ENCODE assay signal across 20 mouse cellular contexts in the genomic region with DNA sequence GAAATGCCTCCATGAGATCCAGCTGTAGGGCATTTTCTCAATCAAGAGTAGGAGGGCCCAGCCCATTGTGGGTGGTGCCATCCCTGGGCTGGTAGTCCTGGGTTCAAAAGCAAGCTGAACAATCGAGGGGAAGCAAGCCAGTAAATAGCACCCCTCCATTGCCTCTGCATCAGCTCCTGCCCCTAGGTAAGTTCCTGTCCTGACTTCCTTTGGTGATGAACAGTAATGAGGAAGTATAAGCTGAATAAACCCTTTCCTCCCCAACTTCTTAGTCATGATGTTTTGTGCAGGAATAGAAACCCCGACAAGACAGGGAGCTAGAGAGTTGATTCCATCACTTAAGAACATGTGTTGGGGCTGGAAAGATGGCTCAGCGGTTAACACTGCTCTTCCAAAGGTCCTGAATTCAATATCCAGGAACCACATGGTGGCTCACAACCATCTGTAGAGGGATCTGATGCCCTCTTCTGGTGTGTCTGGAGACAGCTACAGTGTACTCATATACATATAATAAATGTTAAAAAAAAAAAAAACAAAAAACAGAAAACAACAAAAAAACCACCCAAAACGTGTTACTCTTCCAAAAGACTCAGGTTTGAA. TPM values are rescaled to one million over a fixed set of nuclear protein-coding genes. Genes with fewer than 3 reads are reported as not detected.
DNase-seq lines count a peak whose midpoint lies in the region; ATAC-seq and TF ChIP-seq lines count a peak whose summit lies in the region.
"Had no signal": no experiment of that assay in that cellular context is flagged by ENCODE, and none has a peak within 500 bp of the region (broad histone marks: within the 10 kb centered on the region; RNA-seq: fewer than 3 reads in every experiment).

No protein-coding gene starts in this region.

- H3K4me1 ChIP-seq in hindbrain, postnatal 0 days (ENCODE audit: insufficient read depth, low read length), result peaks cover 6% of the 10 kb centered on the region; the same call in 1 of the 2 replicates
- peaks cover 14% of the 10 kb centered on the region for H3K4me1 ChIP-seq in hindbrain, embryonic 16.5 days (ENCODE audit: control insufficient read depth, insufficient read depth, low read depth, low read length)
- peaks cover 11% of the 10 kb centered on the region for H3K4me1 ChIP-seq in liver, embryonic 16.5 days (ENCODE audit: control insufficient read depth, low read depth, low read length)
- peaks cover 39% of the 10 kb centered on the region for H3K4me1 ChIP-seq in liver, embryonic 12.5 days

- 71% methylated on average over 4 of the region's 4 CpGs for WGBS in hindbrain, postnatal 0 days
- WGBS in hindbrain, embryonic 16.5 days, result 79% methylated on average over 4 of the region's 4 CpGs
- 28% methylated on average over 4 of the region's 4 CpGs for WGBS in liver, embryonic 16.5 days (ENCODE audit: insufficient replicate concordance)
- 37% methylated on average over 4 of the region's 4 CpGs for WGBS in liver, embryonic 12.5 days (ENCODE audit: insufficient replicate concordance)

- no peaks in the 10 kb centered on the region for H3K9me3 ChIP-seq in hindbrain, postnatal 0 days (ENCODE audit: low read length)
- no peaks in the 10 kb centered on the region for H3K9me3 ChIP-seq in hindbrain, embryonic 16.5 days (ENCODE audit: control insufficient read depth, low read length)
- H3K9me3 ChIP-seq in liver, embryonic 16.5 days (replicated peaks; ENCODE audit: control insufficient read depth, low read length), result no peaks in the 10 kb centered on the region
- H3K9me3 ChIP-seq in liver, embryonic 12.5 days (replicated peaks), result no peaks in the 10 kb centered on the region
- H3K9me3 ChIP-seq: midbrain, embryonic 15.5 days had no signal

- no peak overlapping the region for H3K4me3 ChIP-seq in hindbrain, postnatal 0 days (ENCODE audit: low read length)
- H3K4me3 ChIP-seq in hindbrain, embryonic 16.5 days (ENCODE audit: low read length), result no peak overlapping the region
- no peak overlapping the region for H3K4me3 ChIP-seq in liver, embryonic 16.5 days (ENCODE audit: low read depth, low read length)
- H3K4me3 ChIP-seq in liver, embryonic 12.5 days, result no peak overlapping the region
- H3K4me3 ChIP-seq: midbrain, embryonic 15.5 days had no signal

- H3K27me3 ChIP-seq in hindbrain, postnatal 0 days (ENCODE audit: insufficient read depth, low read length), result no peaks in the 10 kb centered on the region
- peaks cover 6% of the 10 kb centered on the region for H3K27me3 ChIP-seq in hindbrain, embryonic 16.5 days (replicated peaks; ENCODE audit: control insufficient read depth, insufficient read depth, low read length)
- H3K27me3 ChIP-seq in liver, embryonic 16.5 days (ENCODE audit: control insufficient read depth, insufficient read depth, low read depth, low read length), result peaks cover 19% of the 10 kb centered on the region
- peaks cover 67% of the 10 kb centered on the region for H3K27me3 ChIP-seq in liver, embryonic 12.5 days (replicated peaks)

- no peak overlapping the region for H3K27ac ChIP-seq in hindbrain, postnatal 0 days
- no peak overlapping the region for H3K27ac ChIP-seq in hindbrain, embryonic 16.5 days (ENCODE audit: low read depth, low read length)
- H3K27ac ChIP-seq in liver, embryonic 16.5 days (ENCODE audit: low read length), result peak overlapping the region; percentile 53
- H3K27ac ChIP-seq in liver, embryonic 12.5 days, result no peak overlapping the region
- H3K27ac ChIP-seq: midbrain, embryonic 15.5 days had no signal

- no peak for DNase-seq in hindbrain, postnatal 0 days (ENCODE audit: low spot score)
- peak; percentile 28 for DNase-seq in 3T3-L1 (ENCODE audit: low read depth, low spot score)
- DNase-seq in B cell, adult 2 months, result peak; percentile 49 to 51
- DNase-seq in urinary bladder, postnatal 25 days (ENCODE audit: low spot score), result no peak
- DNase-seq in ovary, postnatal 10 days (ENCODE audit: low spot score), result no peak
- DNase-seq: adrenal gland, postnatal 10 days; cerebellum, postnatal 14 days; heart, postnatal 14 days had no signal

- no peak overlapping the region for H3K4me2 ChIP-seq in hindbrain, postnatal 0 days (ENCODE audit: low read depth, low read length)
- no peak overlapping the region for H3K4me2 ChIP-seq in hindbrain, embryonic 16.5 days (ENCODE audit: low read length)
- H3K4me2 ChIP-seq in liver, embryonic 16.5 days (ENCODE audit: low read depth, low read length), result peak overlapping the region; percentile 70; the same call in 1 of the 2 replicates
- no peak overlapping the region for H3K4me2 ChIP-seq in liver, embryonic 12.5 days
- H3K4me2 ChIP-seq: midbrain, embryonic 15.5 days had no signal

- H3K9ac ChIP-seq in hindbrain, postnatal 0 days (replicated peaks; ENCODE audit: low read length), result no peak overlapping the region
- H3K9ac ChIP-seq in hindbrain, embryonic 16.5 days (ENCODE audit: low read depth, low read length), result no peak overlapping the region
- no peak overlapping the region for H3K9ac ChIP-seq in liver, embryonic 16.5 days (ENCODE audit: low read depth, low read length)
- no peak overlapping the region for H3K9ac ChIP-seq in liver, embryonic 12.5 days
- H3K9ac ChIP-seq: midbrain, embryonic 15.5 days had no signal

- ATAC-seq in hindbrain, postnatal 0 days, result no peak
- ATAC-seq in hindbrain, embryonic 16.5 days, result no peak
- no peak for ATAC-seq in liver, embryonic 16.5 days (ENCODE audit: low read depth)
- ATAC-seq in liver, embryonic 12.5 days, result no peak
- ATAC-seq: midbrain, embryonic 15.5 days had no signal

- H3K36me3 ChIP-seq in hindbrain, postnatal 0 days (ENCODE audit: insufficient read depth, low read length), result no peaks in the 10 kb centered on the region
- H3K36me3 ChIP-seq in hindbrain, embryonic 16.5 days (ENCODE audit: control insufficient read depth, insufficient read depth, low read length), result no peaks in the 10 kb centered on the region
- no peaks in the 10 kb centered on the region for H3K36me3 ChIP-seq in liver, embryonic 16.5 days (ENCODE audit: control insufficient read depth, insufficient read depth)
- no peaks in the 10 kb centered on the region for H3K36me3 ChIP-seq in liver, embryonic 12.5 days
- H3K36me3 ChIP-seq: midbrain, embryonic 15.5 days had no signal

- TF ChIP-seq CTCF in hindbrain, postnatal 0 days (IDR thresholded peaks at IDR 0.05; ENCODE audit: low read depth), result peak; percentile 33

RNA-seq across cellular contexts. Expression of a gene that starts 5.7 kb away (rescaled TPM):
- total RNA-seq in hindbrain, postnatal 0 days (2014; rRNA removed), result not detected in 2 replicates
- polyA plus RNA-seq in hindbrain, postnatal 0 days (2015; fragmentation: Nextera tagmentation; extraction: Ambion mirVana), result not detected in 2 replicates
- not detected in 2 replicates for polyA plus RNA-seq in hindbrain, embryonic 16.5 days (2015; fragmentation: Nextera tagmentation; extraction: Ambion mirVana)
- not detected in 2 replicates for polyA plus RNA-seq in liver, embryonic 16.5 days (2015; fragmentation: Nextera tagmentation; extraction: Ambion mirVana)
- not detected in 2 replicates for polyA plus RNA-seq in liver, embryonic 12.5 days (2016; fragmentation: Nextera tagmentation; extraction: Ambion mirVana)
- total RNA-seq: adrenal gland, postnatal 10 days; granulocyte monocyte progenitor cell, adult 5-6 weeks; heart, postnatal 14 days; left cerebral cortex, adult 18-20 months had no signal
- polyA plus RNA-seq: frontal cortex, adult 2 months; large intestine, adult 2 months; midbrain, embryonic 15.5 days; neural tube, embryonic 11.5 days; small intestine, adult 2 months; thymus, postnatal 0 days had no signal

RNA-seq across cellular contexts. Expression of a gene that starts 7.6 kb away (rescaled TPM):
- total RNA-seq in hindbrain, postnatal 0 days (2014; rRNA removed), result 27.5 and 31.3 TPM in 2 replicates
- 18.5 and 20.0 TPM in 2 replicates for polyA plus RNA-seq in hindbrain, postnatal 0 days (2015; fragmentation: Nextera tagmentation; extraction: Ambion mirVana)
- polyA plus RNA-seq in hindbrain, embryonic 16.5 days (2015; fragmentation: Nextera tagmentation; extraction: Ambion mirVana), result 26.7 and 30.8 TPM in 2 replicates
- polyA plus RNA-seq in liver, embryonic 16.5 days (2015; fragmentation: Nextera tagmentation; extraction: Ambion mirVana), result 18.9 and 21.5 TPM in 2 replicates
- polyA plus RNA-seq in liver, embryonic 12.5 days (2016; fragmentation: Nextera tagmentation; extraction: Ambion mirVana), result 16.6 and 17.0 TPM in 2 replicates

RNA-seq across cellular contexts. Expression of a gene that starts 24.3 kb away (rescaled TPM):
- not detected in 2 replicates for total RNA-seq in hindbrain, postnatal 0 days (2014; rRNA removed)
- polyA plus RNA-seq in hindbrain, postnatal 0 days (2015; fragmentation: Nextera tagmentation; extraction: Ambion mirVana), result not detected in 2 replicates
- polyA plus RNA-seq in hindbrain, embryonic 16.5 days (2015; fragmentation: Nextera tagmentation; extraction: Ambion mirVana), result not detected in 2 replicates
- not detected in 2 replicates for polyA plus RNA-seq in liver, embryonic 16.5 days (2015; fragmentation: Nextera tagmentation; extraction: Ambion mirVana)
- not detected in 2 replicates for polyA plus RNA-seq in liver, embryonic 12.5 days (2016; fragmentation: Nextera tagmentation; extraction: Ambion mirVana)
- total RNA-seq: adrenal gland, postnatal 10 days; granulocyte monocyte progenitor cell, adult 5-6 weeks; heart, postnatal 14 days; left cerebral cortex, adult 18-20 months had no signal
- polyA plus RNA-seq: frontal cortex, adult 2 months; large intestine, adult 2 months; limb, embryonic 14.5 days; midbrain, embryonic 15.5 days; neural tube, embryonic 11.5 days; small intestine, adult 2 months; thymus, postnatal 0 days had no signal

RNA-seq across cellular contexts. Expression of a gene that starts 35.6 kb away (rescaled TPM):
- total RNA-seq in hindbrain, postnatal 0 days (2014; rRNA removed), result not detected in 2 replicates
- polyA plus RNA-seq in hindbrain, postnatal 0 days (2015; fragmentation: Nextera tagmentation; extraction: Ambion mirVana), result not detected in 2 replicates
- not detected in 2 replicates for polyA plus RNA-seq in hindbrain, embryonic 16.5 days (2015; fragmentation: Nextera tagmentation; extraction: Ambion mirVana)
- 8.5 and 51.3 TPM in 2 replicates for polyA plus RNA-seq in liver, embryonic 16.5 days (2015; fragmentation: Nextera tagmentation; extraction: Ambion mirVana)
- 2.3 and 3.6 TPM in 2 replicates for polyA plus RNA-seq in liver, embryonic 12.5 days (2016; fragmentation: Nextera tagmentation; extraction: Ambion mirVana)
- total RNA-seq: adrenal gland, postnatal 10 days; granulocyte monocyte progenitor cell, adult 5-6 weeks; heart, postnatal 14 days; left cerebral cortex, adult 18-20 months had no signal
- polyA plus RNA-seq: neural tube, embryonic 11.5 days had no signal

RNA-seq across cellular contexts. Expression of a gene that starts 50.5 kb away (rescaled TPM):
- total RNA-seq in hindbrain, postnatal 0 days (2014; rRNA removed), result 26.6 and 42.3 TPM in 2 replicates
- polyA plus RNA-seq in hindbrain, postnatal 0 days (2015; fragmentation: Nextera tagmentation; extraction: Ambion mirVana), result 27.3 and 29.7 TPM in 2 replicates
- polyA plus RNA-seq in hindbrain, embryonic 16.5 days (2015; fragmentation: Nextera tagmentation; extraction: Ambion mirVana), result 20.1 and 26.9 TPM in 2 replicates
- 0.06 and 0.22 TPM in 2 replicates for polyA plus RNA-seq in liver, embryonic 16.5 days (2015; fragmentation: Nextera tagmentation; extraction: Ambion mirVana)
- 0.16 and 0.32 TPM in 2 replicates for polyA plus RNA-seq in liver, embryonic 12.5 days (2016; fragmentation: Nextera tagmentation; extraction: Ambion mirVana)
- total RNA-seq: granulocyte monocyte progenitor cell, adult 5-6 weeks; heart, postnatal 14 days had no signal

Comparison
In these comparisons a context has a peak if more than half of its experiments do, and no peak if none do; other contexts are left out.
1. DNase-seq: peak in 3T3-L1 (single experiment) and B cell, adult 2 months (2 of 2); none in hindbrain, postnatal 0 days (single experiment), urinary bladder, postnatal 25 days (single experiment) and ovary, postnatal 10 days (single experiment).